3 mouse cellular contexts compared by ENCODE assay signal in genomic region chr3:7811301-7811700, GRCm38 (mm10).
A peak's percentile ranks its signal among the peaks of the same experiment; 100 is the strongest.
DNase-seq lines count a peak whose midpoint lies in the region.
"Not testable (repeated sequence)": the region's sequence is repeated elsewhere in the genome, so short reads cannot be mapped to it uniquely, and the experiment has no call there.

No protein-coding gene starts in this region.

- H3K9ac ChIP-seq in ES-E14 (ENCODE audit: insufficient read depth, low read depth, low read length, poor library complexity, severe bottlenecking), result not testable (repeated sequence)

- DNase-seq in ES-CJ7 (ENCODE audit: low read depth, low spot score) (peak; percentile 30), R1 (ENCODE audit: low read depth, low spot score) (peak; percentile 91)
- DNase-seq in ES-E14 (ENCODE audit: low read depth, low spot score), result not testable (repeated sequence)

- not testable (repeated sequence) for H3K4me3 ChIP-seq in ES-E14 (ENCODE audit: insufficient read depth in 1 of 2, low read depth in 1 of 2, low read length in 2 of 2, poor library complexity in 1 of 2, severe bottlenecking in 1 of 2)

- in situ Hi-C loops in ES-E14 (cut with MboI; ENCODE audit: low sequenced_read_pairs in 2 of 2, unreplicated experiment in 2 of 2), result not testable (repeated sequence)

- not testable (repeated sequence) for H3K36me3 ChIP-seq in ES-E14 (ENCODE audit: control insufficient read depth, insufficient read depth, low read length, poor library complexity, severe bottlenecking)

- peak overlapping the region; percentile 53; the same call in 1 of the 2 replicates for H3K27ac ChIP-seq in ES-E14 (ENCODE audit: insufficient read depth, low read depth, low read length, poor library complexity, severe bottlenecking)

- H3K4me1 ChIP-seq in ES-E14 (ENCODE audit: control insufficient read depth in 2 of 2, insufficient read depth in 2 of 2, low read length in 2 of 2, poor library complexity in 1 of 2), result not testable (repeated sequence)

- H3K9me3 ChIP-seq in ES-E14 (ENCODE audit: control insufficient read depth, insufficient read depth, low read depth, low read length), result not testable (repeated sequence)
